Mouse (Mus musculus): ENCODE results near the gene Gm28035. TPM values are rescaled to one million over a fixed set of nuclear protein-coding genes. Genes with fewer than 3 reads are reported as not detected.

Gm28035 gene
- total and polyA plus RNA-seq, 2 experiments from 2014 or later: 0.16 to 4.2 TPM

DNA sequence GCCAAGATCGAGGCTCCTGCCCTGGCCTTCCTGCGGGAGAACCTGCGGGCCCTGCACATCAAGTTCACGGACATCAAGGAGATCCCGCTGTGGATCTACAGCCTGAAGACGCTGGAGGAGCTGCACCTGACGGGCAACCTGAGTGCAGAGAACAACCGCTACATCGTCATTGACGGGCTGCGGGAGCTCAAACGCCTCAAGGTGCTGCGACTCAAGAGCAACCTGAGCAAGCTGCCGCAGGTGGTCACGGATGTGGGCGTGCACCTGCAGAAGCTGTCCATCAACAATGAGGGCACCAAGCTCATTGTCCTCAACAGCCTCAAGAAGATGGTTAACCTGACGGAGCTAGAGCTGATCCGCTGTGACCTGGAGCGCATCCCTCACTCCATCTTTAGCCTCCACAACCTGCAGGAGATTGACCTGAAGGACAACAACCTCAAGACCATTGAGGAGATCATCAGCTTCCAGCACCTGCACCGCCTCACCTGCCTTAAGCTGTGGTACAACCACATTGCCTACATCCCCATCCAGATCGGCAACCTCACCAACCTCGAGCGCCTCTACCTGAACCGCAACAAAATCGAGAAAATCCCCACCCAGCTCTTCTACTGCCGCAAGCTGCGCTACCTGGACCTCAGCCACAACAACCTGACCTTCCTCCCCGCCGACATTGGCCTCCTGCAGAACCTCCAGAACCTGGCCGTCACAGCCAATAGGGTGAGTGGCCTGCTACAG lies 16.4 kb downstream of the Gm28035 start:
- TF ChIP-seq CTCF (IDR thresholded peaks at IDR 0.05; ENCODE audit: low read depth): no peak
- no peak overlapping the region for H3K27ac ChIP-seq (ENCODE audit: low read depth, low read length)
- no peaks in the 10 kb centered on the region for H3K9me3 ChIP-seq (ENCODE audit: low read length)
- peaks cover 67% of the 10 kb centered on the region for H3K36me3 ChIP-seq (ENCODE audit: insufficient read depth)
- H3K4me3 ChIP-seq (ENCODE audit: low read depth, low read length): no peak overlapping the region
- no peak overlapping the region for H3K4me2 ChIP-seq (ENCODE audit: low read depth)
- no peaks in the 10 kb centered on the region for H3K27me3 ChIP-seq (ENCODE audit: insufficient read depth, low read length)
- H3K4me1 ChIP-seq (ENCODE audit: insufficient read depth): no peaks in the 10 kb centered on the region
- ATAC-seq (no peak), DNase-seq (no peak)
- 97% methylated on average over 30 of the region's 30 CpGs for WGBS
- no peak overlapping the region for H3K9ac ChIP-seq

DNA sequence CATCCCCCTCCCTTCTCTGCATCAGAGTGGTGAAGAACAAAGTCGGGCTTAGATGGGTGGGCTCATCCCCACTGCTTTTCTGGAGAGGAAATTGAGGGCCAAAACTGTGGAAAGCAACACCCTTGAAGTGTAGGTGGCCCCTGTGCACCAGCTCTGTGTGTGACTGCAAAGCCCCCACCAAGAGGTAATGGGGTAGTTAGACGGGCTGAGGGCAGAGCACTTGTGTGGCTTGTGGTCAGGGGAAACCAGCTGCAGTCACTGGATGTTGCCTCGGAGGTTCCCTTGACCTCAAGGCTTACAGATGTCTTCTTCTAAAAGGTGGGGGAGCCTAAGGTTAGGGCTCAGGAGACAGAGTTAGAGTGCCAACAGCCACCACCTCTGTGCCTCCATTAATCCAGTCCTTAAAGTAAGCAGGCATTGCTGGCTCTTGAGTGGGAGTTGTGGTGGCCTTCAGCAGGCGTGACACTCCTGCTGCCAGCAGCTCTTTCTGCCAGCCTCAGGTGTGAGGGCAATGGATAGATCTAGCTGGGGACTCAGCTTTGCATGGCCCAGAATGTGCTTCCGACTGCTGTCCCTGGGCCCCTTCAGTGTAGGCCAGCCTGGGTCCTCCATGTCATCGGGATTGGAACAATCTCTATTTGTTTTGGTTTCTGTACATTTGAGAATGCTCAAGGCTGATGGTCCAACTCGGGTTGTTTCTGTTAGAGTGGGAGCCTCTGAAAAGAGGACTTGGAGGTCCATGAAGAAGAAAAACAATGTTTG lies 17.5 kb downstream of the Gm28035 start:
- H3K27ac ChIP-seq (ENCODE audit: low read depth, low read length): no peak overlapping the region
- no peaks in the 10 kb centered on the region for H3K9me3 ChIP-seq (ENCODE audit: low read length)
- no peak overlapping the region for H3K4me3 ChIP-seq (ENCODE audit: low read depth, low read length)
- no peaks in the 10 kb centered on the region for H3K4me1 ChIP-seq (ENCODE audit: insufficient read depth)
- H3K27me3 ChIP-seq (ENCODE audit: insufficient read depth, low read length): no peaks in the 10 kb centered on the region
- 86% methylated on average over 7 of the region's 7 CpGs for WGBS
- H3K36me3 ChIP-seq (ENCODE audit: insufficient read depth): peaks cover 71% of the 10 kb centered on the region
- no peak for TF ChIP-seq CTCF (IDR thresholded peaks at IDR 0.05; ENCODE audit: low read depth)
- no peak for ATAC-seq
- H3K9ac ChIP-seq: no peak overlapping the region
- no peak for DNase-seq
- H3K4me2 ChIP-seq (ENCODE audit: low read depth): no peak overlapping the region

DNA sequence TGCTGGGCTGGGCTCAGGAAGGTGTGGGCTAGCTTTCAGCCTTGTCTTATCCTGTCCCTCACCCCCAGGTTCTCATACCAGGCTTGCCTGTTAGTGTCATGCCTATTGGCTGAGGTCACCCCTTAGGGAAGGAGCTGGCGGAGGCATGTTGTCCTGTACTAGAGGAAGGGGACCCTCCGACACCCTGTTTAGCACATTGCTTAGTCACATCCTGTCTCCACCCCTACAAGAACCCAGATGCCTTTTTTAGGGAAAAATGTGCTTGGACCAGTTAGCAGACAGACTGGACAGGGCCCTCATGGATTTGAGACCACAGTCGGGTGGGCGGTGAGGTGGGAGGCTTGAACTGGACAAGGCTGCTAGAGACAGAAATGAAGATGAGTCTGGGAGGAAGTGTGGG lies 18.2 kb downstream of the Gm28035 start:
- 88% methylated on average over 4 of the region's 4 CpGs for WGBS
- Histone ChIP-seq H3K4me3 (ENCODE audit: low read depth, low read length) (no peak overlapping the region), H3K9ac (no peak overlapping the region), H3K27me3 (ENCODE audit: insufficient read depth, low read length) (no peaks in the 10 kb centered on the region), H3K9me3 (ENCODE audit: low read length) (no peaks in the 10 kb centered on the region), H3K4me1 (ENCODE audit: insufficient read depth) (peaks cover 3% of the 10 kb centered on the region; the same call in 1 of the 2 replicates), H3K27ac (ENCODE audit: low read depth, low read length) (no peak overlapping the region), H3K36me3 (ENCODE audit: insufficient read depth) (peaks cover 70% of the 10 kb centered on the region), H3K4me2 (ENCODE audit: low read depth) (no peak overlapping the region)
- TF ChIP-seq CTCF (IDR thresholded peaks at IDR 0.05; ENCODE audit: low read depth): no peak
- DNase-seq (no peak), ATAC-seq (no peak)

DNA sequence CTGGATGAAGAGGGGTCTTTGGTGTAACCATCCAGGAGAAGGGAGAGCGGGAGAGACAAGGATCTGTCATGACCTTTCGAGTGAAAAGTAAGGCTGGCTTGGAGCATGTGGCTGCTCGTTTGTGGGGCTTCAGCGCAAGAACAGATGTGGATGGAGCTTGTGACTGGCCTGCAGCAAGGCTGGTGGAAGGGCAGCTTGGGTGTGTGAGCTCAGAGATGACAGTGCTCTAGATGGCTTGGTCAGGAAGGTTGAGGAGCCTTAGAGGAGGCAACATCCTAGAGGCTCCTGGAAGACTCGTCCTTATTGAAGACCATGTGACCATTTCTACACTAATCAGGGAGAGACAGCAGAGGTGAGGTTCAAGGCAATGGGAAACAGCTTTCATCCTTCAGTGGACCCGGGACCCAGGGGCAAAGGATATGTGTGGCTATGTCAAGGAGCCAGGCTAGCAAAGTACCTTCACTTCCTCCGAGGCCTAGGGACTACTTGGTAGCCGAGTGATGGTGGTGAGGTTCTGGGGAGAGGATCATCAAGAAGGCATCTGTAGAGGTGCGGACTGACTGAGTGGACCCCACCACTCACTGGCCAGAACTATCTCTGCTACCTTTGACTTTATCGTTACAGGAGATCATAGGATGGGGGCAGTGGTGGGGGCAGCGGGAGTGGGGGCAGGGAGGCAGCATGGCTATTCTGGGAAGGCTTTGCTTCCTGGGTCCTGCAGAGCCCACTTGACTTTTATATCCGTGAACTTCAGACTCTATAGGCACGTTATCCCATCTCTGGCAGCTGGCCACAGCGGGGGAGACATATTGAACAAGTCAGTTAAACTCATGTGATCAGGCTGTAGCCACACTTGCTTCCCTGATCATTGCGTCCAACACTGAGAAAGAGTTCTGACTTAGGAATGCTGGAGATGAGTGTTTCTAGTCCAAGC lies 19.0 kb downstream of the Gm28035 start:
- Histone ChIP-seq H3K4me2 (ENCODE audit: low read depth) (no peak overlapping the region), H3K27ac (ENCODE audit: low read depth, low read length) (no peak overlapping the region), H3K4me3 (ENCODE audit: low read depth, low read length) (no peak overlapping the region), H3K27me3 (ENCODE audit: insufficient read depth, low read length) (no peaks in the 10 kb centered on the region), H3K9me3 (ENCODE audit: low read length) (no peaks in the 10 kb centered on the region), H3K36me3 (ENCODE audit: insufficient read depth) (peaks cover 74% of the 10 kb centered on the region), H3K4me1 (ENCODE audit: insufficient read depth) (peaks cover 3% of the 10 kb centered on the region; the same call in 1 of the 2 replicates), H3K9ac (no peak overlapping the region)
- DNase-seq (no peak), ATAC-seq (no peak)
- WGBS: 90% methylated on average over 15 of the region's 15 CpGs
- no peak for TF ChIP-seq CTCF (IDR thresholded peaks at IDR 0.05; ENCODE audit: low read depth)

DNA sequence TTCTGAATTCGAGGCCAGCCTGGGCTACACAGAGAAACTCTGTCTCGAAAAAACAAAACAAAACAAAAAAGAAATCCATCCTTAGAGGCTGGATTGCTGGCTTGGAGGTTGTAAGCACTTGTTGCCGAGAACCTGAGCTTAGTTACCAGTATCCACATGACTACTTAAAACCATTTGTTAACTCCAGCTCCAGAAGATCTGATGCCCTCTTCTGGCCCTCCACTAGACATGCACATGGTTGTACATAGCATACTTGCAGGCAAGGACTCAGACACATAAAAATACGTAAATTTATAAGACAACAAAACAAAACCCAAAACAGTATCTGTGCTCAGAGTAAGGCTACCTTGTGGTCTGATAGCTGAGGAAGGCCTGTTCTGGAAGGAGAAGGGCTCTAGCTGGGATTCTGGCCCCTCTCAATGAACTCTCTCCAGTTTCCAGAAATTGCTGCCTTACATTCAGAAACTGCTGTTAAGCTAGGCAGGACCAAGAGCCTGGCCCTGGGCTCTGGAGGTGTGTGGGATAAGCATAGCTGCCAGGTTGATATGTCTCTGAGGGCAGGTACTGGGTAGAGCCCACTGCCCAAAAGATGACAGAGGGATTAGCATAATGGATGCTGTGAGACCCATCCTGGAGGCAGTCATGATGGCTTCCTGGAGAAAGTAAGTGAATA lies 20.8 kb downstream of the Gm28035 start:
- peaks cover 3% of the 10 kb centered on the region; the same call in 1 of the 2 replicates for H3K4me1 ChIP-seq (ENCODE audit: insufficient read depth)
- H3K9me3 ChIP-seq (ENCODE audit: low read length): no peaks in the 10 kb centered on the region
- ATAC-seq: no peak
- DNase-seq: no peak
- H3K27me3 ChIP-seq (ENCODE audit: insufficient read depth, low read length): no peaks in the 10 kb centered on the region
- no peak overlapping the region for H3K27ac ChIP-seq (ENCODE audit: low read depth, low read length)
- peaks cover 64% of the 10 kb centered on the region for H3K36me3 ChIP-seq (ENCODE audit: insufficient read depth)
- TF ChIP-seq CTCF (IDR thresholded peaks at IDR 0.05; ENCODE audit: low read depth): peak; percentile 26; the same call in 1 of the 2 replicates
- H3K9ac ChIP-seq: no peak overlapping the region
- H3K4me3 ChIP-seq (ENCODE audit: low read depth, low read length): no peak overlapping the region
- 77% methylated on average over 4 of the region's 4 CpGs for WGBS
- no peak overlapping the region for H3K4me2 ChIP-seq (ENCODE audit: low read depth)

All from forebrain, postnatal 0 days (tissue).